ENCODE assay signal across 28 mouse cellular contexts in genomic region chr2:7460329-7461056, GRCm38 (mm10).
"Had no signal": no experiment of that assay in that cellular context is flagged by ENCODE, and none has a peak within 500 bp of the region (broad histone marks: within the 10 kb centered on the region; RNA-seq: fewer than 3 reads in every experiment).

No protein-coding gene starts in this region.

- H3K27ac ChIP-seq: gastrocnemius, adult 2 months; heart, embryonic 10.5 days; hindbrain, embryonic 10.5 days; hindbrain, embryonic 12.5 days; hindbrain, embryonic 15.5 days; hindbrain, postnatal 0 days; intestine, embryonic 15.5 days; kidney, embryonic 15.5 days; kidney, postnatal 0 days; layer of hippocampus, adult 2 months; limb, embryonic 10.5 days; limb, embryonic 12.5 days; liver, embryonic 13.5 days; liver, embryonic 15.5 days had no signal

- H3K4me2 ChIP-seq: heart, embryonic 12.5 days; hindbrain, embryonic 12.5 days; hindbrain, embryonic 15.5 days; intestine, embryonic 15.5 days; kidney, embryonic 15.5 days; limb, embryonic 12.5 days; liver, embryonic 11.5 days; liver, embryonic 13.5 days; liver, embryonic 15.5 days had no signal

- H3K4me3 ChIP-seq: gastrocnemius, adult 2 months; heart, embryonic 10.5 days; heart, embryonic 12.5 days; hindbrain, embryonic 10.5 days; hindbrain, embryonic 12.5 days; hindbrain, embryonic 15.5 days; intestine, embryonic 15.5 days; kidney, embryonic 15.5 days; layer of hippocampus, adult 2 months; limb, embryonic 10.5 days; limb, embryonic 12.5 days; liver, embryonic 13.5 days; liver, embryonic 15.5 days had no signal

- DNase-seq: gastrocnemius, adult 2 months; gastrocnemius, postnatal 10 days; gastrocnemius, postnatal 25 days; heart, adult 18-20 months; heart, postnatal 10 days; heart, postnatal 4 days; kidney, adult 11 months; kidney, adult 2 months; kidney, adult 9 months; kidney, postnatal 14 days; kidney, postnatal 36 days; liver; liver, embryonic 13.5 days had no signal

- H3K36me3 ChIP-seq: heart, embryonic 10.5 days; heart, embryonic 12.5 days; hindbrain, embryonic 10.5 days; hindbrain, embryonic 12.5 days; hindbrain, embryonic 15.5 days; intestine, embryonic 15.5 days; kidney, embryonic 15.5 days; limb, embryonic 10.5 days; limb, embryonic 12.5 days; liver, embryonic 13.5 days; liver, embryonic 15.5 days had no signal

- H3K27me3 ChIP-seq: heart, embryonic 12.5 days; hindbrain, embryonic 12.5 days; hindbrain, embryonic 15.5 days; intestine, embryonic 15.5 days; kidney, embryonic 15.5 days; limb, embryonic 12.5 days; liver, embryonic 13.5 days; liver, embryonic 15.5 days had no signal

- H3K4me1 ChIP-seq: heart, embryonic 10.5 days; heart, embryonic 12.5 days; hindbrain, embryonic 10.5 days; hindbrain, embryonic 12.5 days; hindbrain, embryonic 15.5 days; intestine, embryonic 15.5 days; kidney, embryonic 15.5 days; limb, embryonic 10.5 days; limb, embryonic 12.5 days; liver, embryonic 13.5 days; liver, embryonic 15.5 days had no signal

- H3K9me3 ChIP-seq: heart, embryonic 10.5 days; heart, embryonic 12.5 days; hindbrain, embryonic 10.5 days; hindbrain, embryonic 12.5 days; hindbrain, embryonic 15.5 days; intestine, embryonic 15.5 days; kidney, embryonic 15.5 days; limb, embryonic 10.5 days; limb, embryonic 12.5 days; liver, embryonic 13.5 days; liver, embryonic 15.5 days had no signal

- H3K9ac ChIP-seq: heart, embryonic 12.5 days; hindbrain, embryonic 12.5 days; hindbrain, embryonic 15.5 days; intestine, embryonic 15.5 days; kidney, embryonic 15.5 days; limb, embryonic 12.5 days; liver, embryonic 13.5 days; liver, embryonic 15.5 days had no signal

- ATAC-seq: hindbrain, postnatal 0 days; inflammation-experienced regulatory T-cells, adult 6 months; intestine, embryonic 15.5 days had no signal
